Mouse (Mus musculus): ENCODE results near the gene Clip4. TPM values are rescaled to one million over a fixed set of nuclear protein-coding genes. Genes with fewer than 3 reads are reported as not detected.

Gene Clip4
- not detected for total RNA-seq (2023)

DNA sequence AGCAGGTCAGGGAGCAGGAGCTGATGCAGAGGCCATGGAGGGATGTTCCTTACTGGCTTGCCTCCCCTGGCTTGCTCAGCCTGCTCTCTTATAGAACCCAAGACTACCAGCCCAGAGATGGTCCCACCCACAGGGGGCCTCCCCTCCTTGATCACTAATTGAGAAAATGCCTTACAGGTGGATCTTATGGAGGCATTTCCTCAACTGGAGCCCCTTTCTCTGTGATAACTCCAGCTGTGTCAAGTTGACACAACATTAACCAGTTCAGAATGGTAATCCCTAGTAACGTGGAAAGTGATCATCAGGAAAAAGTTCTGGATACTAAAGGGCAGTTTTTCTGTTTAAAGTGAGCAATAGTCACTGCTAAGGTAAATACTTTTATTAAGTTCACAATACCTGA lies at the start of gene Clip4:
Gene Clip4, plus strand, starts transcription at position 301 of the 400 bp plus-strand sequence.

GRCm38 (mm10) chr17:71752831-71753230 lies 15.4 kb upstream of the Clip4 start, which contains the start of gene Pcare:
Gene Pcare (minus strand): TSS chr17:71752894.

Other genes starting within 250 kb of the Clip4 start
- gene Ndc80, start 241.6 kb upstream of the Clip4 start, total RNA-seq (2023) = 10 to 100 TPM; 29.2 to 33.0 TPM
- not detected for gene Spdya, start 216.4 kb upstream of the Clip4 start, total RNA-seq (2023)
- gene Wdr43, start 152.6 kb upstream of the Clip4 start, total RNA-seq (2023) = 10 to 100 TPM; 24.5 to 27.9 TPM
- not detected for gene Togaram2, start 95.2 kb upstream of the Clip4 start, total RNA-seq (2023)
- gene Pcare, start 15.6 kb upstream of the Clip4 start, total RNA-seq (2023) = not detected

Measured in neutrophil, adult 59 days (primary cell).